Mouse (Mus musculus): ENCODE data around the gene Ripply2. TPM values are rescaled to one million over a fixed set of nuclear protein-coding genes. Genes with fewer than 3 reads are reported as not detected.

Gene Ripply2
- polyA plus RNA-seq, 1 experiment from 2014 or later: 0.26 TPM

GRCm38 (mm10) chr9:87049425-87049824, 34.1 kb downstream of the Ripply2 start:
- ATAC-seq (replicated peaks; ENCODE audit: insufficient number of reproducible peaks, low FRiP score, low TSS enrichment): no peak

GRCm38 (mm10) chr9:87055547-87056235, 40.4 kb downstream of the Ripply2 start:
- H3K4me1 ChIP-seq (ENCODE audit: control insufficient read depth, insufficient read depth, low read length): no peaks in the 10 kb centered on the region
- H3K9me3 ChIP-seq (replicated peaks; ENCODE audit: control insufficient read depth, low read length): no peaks in the 10 kb centered on the region
- no peaks in the 10 kb centered on the region for H3K27me3 ChIP-seq (ENCODE audit: control insufficient read depth, insufficient read depth, low read length)
- H3K27ac ChIP-seq (ENCODE audit: low read depth, low read length): no peak overlapping the region
- no peak for ATAC-seq (replicated peaks; ENCODE audit: insufficient number of reproducible peaks, low FRiP score, low TSS enrichment)
- H3K36me3 ChIP-seq (ENCODE audit: control insufficient read depth, insufficient read depth, low read length): peaks cover 4% of the 10 kb centered on the region; the same call in 1 of the 2 replicates
- H3K9ac ChIP-seq (ENCODE audit: low read depth, low read length): no peak overlapping the region
- no peak overlapping the region for H3K4me2 ChIP-seq
- 86% methylated on average over 11 of the region's 11 CpGs for WGBS (ENCODE audit: insufficient replicate concordance)
- no peak overlapping the region for H3K4me3 ChIP-seq (ENCODE audit: low read depth, low read length)

More at GRCm38 (mm10) chr9:87049425-87049824, 34.1 kb downstream of the Ripply2 start:
- WGBS (ENCODE audit: insufficient replicate concordance): 89% methylated on average over 4 of the region's 4 CpGs
- H3K4me2 ChIP-seq: no peak overlapping the region
- H3K27me3 ChIP-seq (ENCODE audit: control insufficient read depth, insufficient read depth, low read length): no peaks in the 10 kb centered on the region
- H3K9me3 ChIP-seq (replicated peaks; ENCODE audit: control insufficient read depth, low read length): no peaks in the 10 kb centered on the region
- H3K36me3 ChIP-seq (ENCODE audit: control insufficient read depth, insufficient read depth, low read length): no peaks in the 10 kb centered on the region
- H3K27ac ChIP-seq (ENCODE audit: low read depth, low read length): no peak overlapping the region
- no peak overlapping the region for H3K4me3 ChIP-seq (ENCODE audit: low read depth, low read length)
- no peak overlapping the region for H3K9ac ChIP-seq (ENCODE audit: low read depth, low read length)
- no peaks in the 10 kb centered on the region for H3K4me1 ChIP-seq (ENCODE audit: control insufficient read depth, insufficient read depth, low read length)

GRCm38 (mm10) chr9:87062337-87062736, 47.0 kb downstream of the Ripply2 start:
- no peaks in the 10 kb centered on the region for H3K4me1 ChIP-seq (ENCODE audit: control insufficient read depth, insufficient read depth, low read length)
- no peak overlapping the region for H3K9ac ChIP-seq (ENCODE audit: low read depth, low read length)
- no peaks in the 10 kb centered on the region for H3K9me3 ChIP-seq (replicated peaks; ENCODE audit: control insufficient read depth, low read length)
- no peak overlapping the region for H3K4me3 ChIP-seq (ENCODE audit: low read depth, low read length)
- WGBS (ENCODE audit: insufficient replicate concordance): 73% methylated on average over 5 of the region's 5 CpGs
- no peak overlapping the region for H3K27ac ChIP-seq (ENCODE audit: low read depth, low read length)
- ATAC-seq (replicated peaks; ENCODE audit: insufficient number of reproducible peaks, low FRiP score, low TSS enrichment): no peak
- no peak overlapping the region for H3K4me2 ChIP-seq
- H3K36me3 ChIP-seq (ENCODE audit: control insufficient read depth, insufficient read depth, low read length): peaks cover 4% of the 10 kb centered on the region; the same call in 1 of the 2 replicates
- H3K27me3 ChIP-seq (ENCODE audit: control insufficient read depth, insufficient read depth, low read length): no peaks in the 10 kb centered on the region

GRCm38 (mm10) chr9:87068160-87068559, 52.8 kb downstream of the Ripply2 start:
- H3K27ac ChIP-seq (ENCODE audit: low read depth, low read length): no peak overlapping the region
- 84% methylated on average over 1 of the region's 1 CpGs for WGBS (ENCODE audit: insufficient replicate concordance)
- H3K4me3 ChIP-seq (ENCODE audit: low read depth, low read length): no peak overlapping the region
- H3K36me3 ChIP-seq (ENCODE audit: control insufficient read depth, insufficient read depth, low read length): peaks cover 7% of the 10 kb centered on the region
- no peak overlapping the region for H3K4me2 ChIP-seq
- H3K4me1 ChIP-seq (ENCODE audit: control insufficient read depth, insufficient read depth, low read length): no peaks in the 10 kb centered on the region
- no peak overlapping the region for H3K9ac ChIP-seq (ENCODE audit: low read depth, low read length)
- H3K9me3 ChIP-seq (replicated peaks; ENCODE audit: control insufficient read depth, low read length): no peaks in the 10 kb centered on the region
- ATAC-seq (replicated peaks; ENCODE audit: insufficient number of reproducible peaks, low FRiP score, low TSS enrichment): no peak
- no peaks in the 10 kb centered on the region for H3K27me3 ChIP-seq (ENCODE audit: control insufficient read depth, insufficient read depth, low read length)

Other genes starting within 250 kb of the Ripply2 start
- gene Snap91, start 134.9 kb upstream of the Ripply2 start, polyA plus RNA-seq (2014; fragmentation: Nextera tagmentation; extraction: Ambion mirVana): 23.5 and 26.2 TPM in 2 replicates
- 52.0 and 52.7 TPM in 2 replicates for gene Cyb5r4, start 6.5 kb downstream of the Ripply2 start, polyA plus RNA-seq (2014; fragmentation: Nextera tagmentation; extraction: Ambion mirVana)
- not detected in 2 replicates for gene Mrap2, start 128.8 kb downstream of the Ripply2 start, polyA plus RNA-seq (2014; fragmentation: Nextera tagmentation; extraction: Ambion mirVana)
- gene Cep162, start 240.0 kb downstream of the Ripply2 start, polyA plus RNA-seq (2014; fragmentation: Nextera tagmentation; extraction: Ambion mirVana): 4.4 and 6.0 TPM in 2 replicates

Data from heart, embryonic 11.5 days (tissue).